ENCODE assay signal across 9 mouse cellular contexts in genomic region chr13:43595896-43596295, GRCm38 (mm10). TPM values are rescaled to one million over a fixed set of nuclear protein-coding genes. Genes with fewer than 3 reads are reported as not detected.
DNase-seq lines count a peak whose midpoint lies in the region; ATAC-seq and TF ChIP-seq lines count a peak whose summit lies in the region.
"Had no signal": no experiment of that assay in that cellular context is flagged by ENCODE, and none has a peak within 500 bp of the region (broad histone marks: within the 10 kb centered on the region; RNA-seq: fewer than 3 reads in every experiment).

No protein-coding gene starts in this region.

- 59% methylated on average over 4 of the region's 4 CpGs for WGBS in midbrain, embryonic 11.5 days
- 62% methylated on average over 4 of the region's 4 CpGs for WGBS in midbrain, embryonic 16.5 days
- 45% methylated on average over 4 of the region's 4 CpGs for WGBS in limb, embryonic 14.5 days

- ATAC-seq in midbrain, embryonic 11.5 days (ENCODE audit: low FRiP score): no peak
- no peak for ATAC-seq in midbrain, embryonic 16.5 days
- no peak for ATAC-seq in limb, embryonic 14.5 days (ENCODE audit: low FRiP score, low read depth)

- DNase-seq in midbrain, embryonic 11.5 days (ENCODE audit: low spot score, missing footprints): peak; percentile 94
- DNase-seq in MN1 (ENCODE audit: low spot score): peak; percentile 73
- peak; percentile 10 for DNase-seq in c-Kit-positive CD71-positive TER-119-negative erythroid progenitor cells, embryonic 14.5 days (ENCODE audit: low read depth)
- DNase-seq in gastrocnemius, postnatal 14 days: peak; percentile 28
- peak; percentile 72 for DNase-seq in limb, embryonic 14.5 days (ENCODE audit: low spot score)
- DNase-seq in skeletal muscle tissue, adult 2 months (ENCODE audit: low read depth, low spot score): peak; percentile 42

- H3K4me3 ChIP-seq in midbrain, embryonic 11.5 days (ENCODE audit: low read depth, low read length): no peak overlapping the region
- no peak overlapping the region for H3K4me3 ChIP-seq in midbrain, embryonic 16.5 days (ENCODE audit: low read depth, low read length)
- no peak overlapping the region for H3K4me3 ChIP-seq in limb, embryonic 14.5 days (replicated peaks; ENCODE audit: low read length)
- H3K4me3 ChIP-seq: heart, embryonic 15.5 days; neural tube, embryonic 13.5 days had no signal

- H3K27ac ChIP-seq in midbrain, embryonic 11.5 days (ENCODE audit: low read depth, low read length): no peak overlapping the region
- H3K27ac ChIP-seq in midbrain, embryonic 16.5 days (ENCODE audit: low read length): no peak overlapping the region
- H3K27ac ChIP-seq in limb, embryonic 14.5 days (replicated peaks; ENCODE audit: low read depth, low read length): no peak overlapping the region
- H3K27ac ChIP-seq: heart, embryonic 15.5 days; neural tube, embryonic 13.5 days had no signal

- H3K9me3 ChIP-seq in midbrain, embryonic 11.5 days (ENCODE audit: control insufficient read depth, low read length): no peaks in the 10 kb centered on the region
- H3K9me3 ChIP-seq in midbrain, embryonic 16.5 days (replicated peaks; ENCODE audit: control insufficient read depth, low read length, poor library complexity, severe bottlenecking): no peaks in the 10 kb centered on the region
- no peaks in the 10 kb centered on the region for H3K9me3 ChIP-seq in limb, embryonic 14.5 days (ENCODE audit: control insufficient read depth, low read length)
- H3K9me3 ChIP-seq: heart, embryonic 15.5 days; neural tube, embryonic 13.5 days had no signal

- H3K9ac ChIP-seq in midbrain, embryonic 11.5 days (ENCODE audit: low read length): no peak overlapping the region
- no peak overlapping the region for H3K9ac ChIP-seq in midbrain, embryonic 16.5 days (ENCODE audit: low read depth, low read length)
- H3K9ac ChIP-seq in limb, embryonic 14.5 days (ENCODE audit: low read depth, low read length, severe bottlenecking): no peak overlapping the region
- H3K9ac ChIP-seq: heart, embryonic 15.5 days; neural tube, embryonic 13.5 days had no signal

- no peak for TF ChIP-seq POLR2A in limb, embryonic 14.5 days (IDR thresholded peaks at IDR 0.05; ENCODE audit: borderline replicate concordance, extremely low read depth, insufficient read depth, insufficient read length)

- intact Hi-C loops in gastrocnemius, postnatal 14 days (cut with DNase I; ENCODE audit: low total_unique reads): no loop called here

- no peaks in the 10 kb centered on the region for H3K36me3 ChIP-seq in midbrain, embryonic 11.5 days (ENCODE audit: control insufficient read depth, insufficient read depth, low read length)
- H3K36me3 ChIP-seq in midbrain, embryonic 16.5 days (ENCODE audit: control insufficient read depth, insufficient read depth, low read length): no peaks in the 10 kb centered on the region
- no peaks in the 10 kb centered on the region for H3K36me3 ChIP-seq in limb, embryonic 14.5 days (ENCODE audit: control insufficient read depth, insufficient read depth, low read length)
- H3K36me3 ChIP-seq: heart, embryonic 15.5 days; neural tube, embryonic 13.5 days had no signal

- no peaks in the 10 kb centered on the region for H3K27me3 ChIP-seq in midbrain, embryonic 11.5 days (ENCODE audit: control insufficient read depth, insufficient read depth, low read length)
- H3K27me3 ChIP-seq in midbrain, embryonic 16.5 days (ENCODE audit: control insufficient read depth, insufficient read depth, low read depth, low read length): no peaks in the 10 kb centered on the region
- no peaks in the 10 kb centered on the region for H3K27me3 ChIP-seq in limb, embryonic 14.5 days (ENCODE audit: control insufficient read depth, insufficient read depth, low read length)
- H3K27me3 ChIP-seq: neural tube, embryonic 13.5 days had no signal

- H3K4me1 ChIP-seq in midbrain, embryonic 11.5 days (ENCODE audit: control insufficient read depth, insufficient read depth, low read length): no peaks in the 10 kb centered on the region
- no peaks in the 10 kb centered on the region for H3K4me1 ChIP-seq in midbrain, embryonic 16.5 days (ENCODE audit: control insufficient read depth, insufficient read depth, low read length)
- H3K4me1 ChIP-seq in limb, embryonic 14.5 days (ENCODE audit: control insufficient read depth, insufficient read depth, low read length): no peaks in the 10 kb centered on the region
- H3K4me1 ChIP-seq: heart, embryonic 15.5 days had no signal

- H3K4me2 ChIP-seq in midbrain, embryonic 11.5 days: no peak overlapping the region
- H3K4me2 ChIP-seq in midbrain, embryonic 16.5 days (ENCODE audit: low read length): no peak overlapping the region
- no peak overlapping the region for H3K4me2 ChIP-seq in limb, embryonic 14.5 days (replicated peaks; ENCODE audit: low read depth, low read length, severe bottlenecking)
- H3K4me2 ChIP-seq: heart, embryonic 15.5 days; neural tube, embryonic 13.5 days had no signal

RNA-seq across cellular contexts. Expression of gene Rnf182, which starts 19.6 kb away (rescaled TPM):
- 7.6 and 7.7 TPM in 2 replicates for polyA plus RNA-seq in midbrain, embryonic 11.5 days (2014; fragmentation: Nextera tagmentation; extraction: Ambion mirVana)
- polyA plus RNA-seq in midbrain, embryonic 16.5 days (2015; fragmentation: Nextera tagmentation; extraction: Ambion mirVana): 32.7 and 38.9 TPM in 2 replicates
- total RNA-seq in gastrocnemius, postnatal 14 days (2021): under 1 TPM; 0.18 to 0.27 TPM
- polyA plus RNA-seq in limb, embryonic 14.5 days (2012; rRNA removed): 4.7 and 5.4 TPM in 2 replicates
- 8.6 and 9.2 TPM in 2 replicates for polyA plus RNA-seq in limb, embryonic 14.5 days (2014; fragmentation: Nextera tagmentation; extraction: Ambion mirVana)

RNA-seq across cellular contexts. Expression of gene Mcur1, which starts 35.9 kb away (rescaled TPM):
- 10.8 and 11.2 TPM in 2 replicates for polyA plus RNA-seq in midbrain, embryonic 11.5 days (2014; fragmentation: Nextera tagmentation; extraction: Ambion mirVana)
- 5.6 and 6.2 TPM in 2 replicates for polyA plus RNA-seq in midbrain, embryonic 16.5 days (2015; fragmentation: Nextera tagmentation; extraction: Ambion mirVana)
- 10 to 100 TPM; 21.1 to 21.8 TPM for total RNA-seq in gastrocnemius, postnatal 14 days (2021)
- polyA plus RNA-seq in limb, embryonic 14.5 days (2012; rRNA removed): 19.7 and 23.1 TPM in 2 replicates
- 18.1 and 20.5 TPM in 2 replicates for polyA plus RNA-seq in limb, embryonic 14.5 days (2014; fragmentation: Nextera tagmentation; extraction: Ambion mirVana)

Comparison
In these comparisons a context has a peak if more than half of its experiments do, and no peak if none do; other contexts are left out.
1. DNase-seq: peak in every context shown above with its lines; median percentile 94 in midbrain, embryonic 11.5 days; 73 in MN1; 72 in limb, embryonic 14.5 days; 42 in skeletal muscle tissue, adult 2 months; 28 in gastrocnemius, postnatal 14 days; 10 in c-Kit-positive CD71-positive TER-119-negative erythroid progenitor cells, embryonic 14.5 days.